Mouse (Mus musculus) midbrain, embryonic 16.5 days (tissue): ENCODE data around the gene Gm17949. TPM values are rescaled to one million over a fixed set of nuclear protein-coding genes. Genes with fewer than 3 reads are reported as not detected.

Experiments
- ATAC-seq: fragments of 200-750 bp; cut with Nextera tagmentation; 2 replicates; pipeline ENCODE4 v1.8.0; 2017; ENCODE audit warnings: moderate TSS enrichment
- H3K27ac ChIP-seq: fragments of 300-500 bp; sonication (generic); 2 replicates; pipeline ENCODE4 v1.5.1; 2014; ENCODE audit warnings: mild to moderate bottlenecking, low read length, mixed read lengths
- H3K27me3 ChIP-seq: fragments of 300-500 bp; sonication (generic); 2 replicates; pipeline ENCODE4 v1.6.1; 2014; ENCODE audit warnings: low read depth, low read length, mixed read lengths; ENCODE audit not compliant: control insufficient read depth, insufficient read depth
- H3K36me3 ChIP-seq: fragments of 300-500 bp; sonication (generic); 2 replicates; pipeline ENCODE4 v1.6.1; 2014; ENCODE audit warnings: mild to moderate bottlenecking, low read length, moderate library complexity, mixed read lengths; ENCODE audit not compliant: control insufficient read depth, insufficient read depth
- H3K4me1 ChIP-seq: fragments of 300-500 bp; sonication (generic); 2 replicates; pipeline ENCODE4 v1.6.1; 2014; ENCODE audit warnings: mild to moderate bottlenecking, low read length, mixed read lengths; ENCODE audit not compliant: control insufficient read depth, insufficient read depth
- H3K4me2 ChIP-seq: fragments of 300-500 bp; sonication (generic); 2 replicates; pipeline ENCODE4 v1.6.1; 2014; ENCODE audit warnings: mild to moderate bottlenecking, low read length, mixed read lengths
- H3K4me3 ChIP-seq: fragments of 300-500 bp; sonication (generic); 2 replicates; pipeline ENCODE4 v1.5.1; 2014; ENCODE audit warnings: low read depth, mild to moderate bottlenecking, low read length, moderate library complexity, mixed read lengths
- H3K9ac ChIP-seq: fragments of 300-500 bp; sonication (generic); 2 replicates; pipeline ENCODE4 v1.6.1; 2014; ENCODE audit warnings: low read depth, low read length, mixed read lengths
- H3K9me3 ChIP-seq: fragments of 300-500 bp; sonication (generic); replicated peaks from 2 replicates; pipeline ENCODE4 v1.6.1; 2014; ENCODE audit warnings: mild to moderate bottlenecking, low read length, mixed read lengths; ENCODE audit not compliant: control insufficient read depth, poor library complexity, severe bottlenecking
- WGBS: fragments of 180-500 bp; shearing (Covaris S2); extraction: QIAGEN DNeasy Blood & Tissue Kit; methylation state at CpG from one replicate; pipeline ENCODE4 v1.1.7; 2014; 5-methylcytosine and 5-hydroxymethylcytosine counted together
- polyA plus RNA-seq: library from polyadenylated mRNA; unstranded; fragments of >200 nt; fragmentation: Nextera tagmentation; extraction: Ambion mirVana; gene quantifications from 2 replicates; pipeline ENCODE4 v1.2.1, GENCODE M21; 2015

Gene Gm17949
- 0.41 and 0.88 TPM in 2 replicates for polyA plus RNA-seq

DNA sequence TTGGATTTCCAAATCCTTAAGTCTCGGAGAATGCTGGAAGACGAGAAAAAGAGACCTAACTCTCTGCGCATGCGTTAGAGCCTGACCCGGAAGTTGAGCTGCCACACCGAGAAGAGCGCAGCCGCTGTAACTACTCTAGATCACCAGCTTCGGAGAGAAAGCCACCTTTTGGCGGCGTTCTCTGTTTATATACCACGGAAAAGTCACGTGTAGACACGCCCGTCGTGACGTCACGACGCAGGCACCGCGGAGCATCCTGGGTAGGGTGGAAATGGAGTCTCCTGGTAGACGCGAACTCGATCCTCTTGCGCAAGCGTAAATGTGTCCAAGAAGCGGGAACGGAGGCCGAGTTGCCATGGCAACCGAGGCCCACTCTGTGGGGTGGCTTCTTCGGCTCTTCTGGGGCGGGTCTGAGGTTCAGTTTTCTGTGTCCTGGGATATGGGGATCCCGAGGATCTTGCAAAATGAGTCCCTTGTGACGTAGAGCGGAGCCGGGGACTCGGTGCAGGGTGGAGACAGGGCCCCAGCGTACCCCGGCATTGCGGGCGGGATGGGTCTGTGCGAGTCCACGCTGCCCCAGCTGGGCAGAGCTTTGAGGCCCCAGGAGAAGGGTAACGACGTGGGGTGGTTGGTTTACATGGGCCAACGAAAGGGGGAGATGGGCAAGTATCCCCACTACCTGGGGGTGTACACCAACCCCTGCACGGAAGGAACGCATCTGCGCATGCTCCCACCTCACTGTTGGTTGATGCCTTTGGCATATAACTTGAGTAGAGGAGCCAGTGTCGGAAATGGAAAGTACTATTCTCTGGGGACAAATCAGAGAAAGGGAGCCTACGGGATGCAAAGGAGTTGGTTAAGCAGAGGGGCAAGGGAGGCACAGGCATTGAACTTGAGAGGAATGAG lies at the start of gene Gm17949, which contains the start of gene Gtf2f1:
Gene Gm17949, plus strand, starts transcription at position 234 of the 906 bp plus-strand sequence.
Gene Gtf2f1, minus strand, starts transcription at position 53 of the 906 bp plus-strand sequence.
- WGBS: under 1% methylated on average over 51 of the region's 51 CpGs

DNA sequence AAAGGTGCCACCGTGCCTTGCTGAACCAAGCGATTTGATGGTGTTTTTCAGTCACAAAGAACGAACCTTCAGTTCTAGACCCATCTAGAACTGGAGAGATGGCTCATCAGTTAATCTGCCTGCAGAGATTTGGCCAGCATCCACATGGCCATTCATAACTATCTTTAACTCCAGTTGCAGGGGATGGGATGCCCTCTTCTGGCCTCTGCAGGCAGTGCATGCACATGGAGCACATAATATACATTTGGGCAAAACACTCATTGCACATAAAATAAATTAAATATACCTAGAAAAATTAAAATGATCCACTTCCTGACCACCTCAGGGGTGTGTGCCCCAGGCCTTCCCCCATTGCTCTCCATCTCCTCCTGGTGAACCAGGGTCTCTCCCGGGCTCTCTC lies 49.4 kb upstream of the Gm17949 start:
- Histone ChIP-seq H3K27me3 (no peaks in the 10 kb centered on the region), H3K4me3 (no peak overlapping the region), H3K9me3 (no peaks in the 10 kb centered on the region), H3K4me1 (no peaks in the 10 kb centered on the region), H3K36me3 (no peaks in the 10 kb centered on the region), H3K9ac (no peak overlapping the region), H3K4me2 (no peak overlapping the region), H3K27ac (no peak overlapping the region)
- WGBS: 93% methylated on average over 4 of the region's 4 CpGs
- no peak for ATAC-seq

More for the DNA sequence above, at the start of gene Gm17949, which contains the start of gene Gtf2f1:
- peaks cover 10% of the 10 kb centered on the region for H3K36me3 ChIP-seq
- H3K4me2 ChIP-seq: peak within 1 kb of the TSS; percentile 91
- peaks cover 16% of the 10 kb centered on the region for H3K4me1 ChIP-seq
- peak within 1 kb of the TSS; percentile 76 for H3K4me3 ChIP-seq
- H3K9me3 ChIP-seq: no peaks in the 10 kb centered on the region
- H3K27ac ChIP-seq: peak within 1 kb of the TSS; percentile 99
- ATAC-seq: peak; percentile 92
- peak within 1 kb of the TSS; percentile 89 for H3K9ac ChIP-seq
- no peaks in the 10 kb centered on the region for H3K27me3 ChIP-seq

DNA sequence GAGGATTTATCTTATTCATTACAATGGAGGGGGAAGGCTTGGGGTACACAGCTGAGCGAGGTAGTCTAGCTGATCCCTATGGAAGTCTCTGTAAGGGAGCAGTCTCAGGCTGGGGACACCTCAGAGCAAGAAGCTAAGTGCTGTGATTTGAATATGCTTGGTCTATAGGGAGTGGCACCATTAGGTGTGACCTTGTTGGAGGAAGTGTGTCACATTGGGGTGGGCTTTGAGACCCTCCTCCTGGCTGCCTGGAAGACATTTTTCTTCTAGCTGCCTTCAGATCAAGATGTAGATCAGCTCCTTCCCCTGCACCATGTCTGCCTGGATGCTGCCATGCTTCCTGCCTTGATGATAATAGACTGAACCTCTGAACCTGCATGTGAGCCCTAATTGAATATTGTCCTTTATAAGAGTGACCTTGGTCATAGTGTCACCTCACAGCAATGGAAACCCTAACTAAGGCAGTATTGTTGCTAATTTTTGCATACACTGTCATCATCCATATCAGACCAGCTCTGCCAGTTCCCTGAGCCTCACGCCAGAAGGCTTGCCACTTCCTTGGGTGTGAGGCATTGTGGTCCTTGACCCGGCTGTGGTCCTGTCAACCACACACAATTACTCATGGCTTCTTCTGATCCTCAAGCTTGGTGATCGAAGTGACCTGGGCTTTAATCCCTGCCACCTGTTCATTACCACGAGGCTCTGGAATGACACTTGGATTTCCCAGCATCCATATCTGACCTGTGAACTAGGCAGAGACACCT lies 48.4 kb upstream of the Gm17949 start:
- H3K9ac ChIP-seq: no peak overlapping the region
- H3K27me3 ChIP-seq: no peaks in the 10 kb centered on the region
- H3K4me3 ChIP-seq: no peak overlapping the region
- H3K36me3 ChIP-seq: no peaks in the 10 kb centered on the region
- no peaks in the 10 kb centered on the region for H3K9me3 ChIP-seq
- no peak overlapping the region for H3K27ac ChIP-seq
- WGBS: 82% methylated on average over 5 of the region's 5 CpGs
- H3K4me2 ChIP-seq: no peak overlapping the region
- H3K4me1 ChIP-seq: no peaks in the 10 kb centered on the region
- no peak for ATAC-seq

DNA sequence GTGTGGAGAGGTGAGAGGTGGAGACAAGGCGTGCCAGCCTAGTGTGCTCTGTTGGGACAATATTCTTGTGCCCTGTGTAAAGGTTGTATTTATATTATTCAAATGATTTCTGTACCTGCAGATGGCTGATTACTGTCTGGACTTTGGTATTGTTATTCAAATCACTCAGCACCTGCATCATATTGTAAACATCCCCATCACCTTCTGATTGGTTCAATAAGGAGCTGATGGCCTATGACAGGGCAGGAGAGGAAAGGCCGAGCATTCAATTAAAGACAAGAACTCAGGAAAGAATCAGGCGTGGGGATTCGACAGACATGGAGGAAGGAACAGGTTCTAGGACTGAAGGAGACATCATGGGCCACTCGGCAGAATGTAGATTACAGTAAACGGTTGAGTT lies 47.6 kb upstream of the Gm17949 start:
- 78% methylated on average over 6 of the region's 6 CpGs for WGBS
- Histone ChIP-seq H3K27ac (no peak overlapping the region), H3K9me3 (no peaks in the 10 kb centered on the region)

DNA sequence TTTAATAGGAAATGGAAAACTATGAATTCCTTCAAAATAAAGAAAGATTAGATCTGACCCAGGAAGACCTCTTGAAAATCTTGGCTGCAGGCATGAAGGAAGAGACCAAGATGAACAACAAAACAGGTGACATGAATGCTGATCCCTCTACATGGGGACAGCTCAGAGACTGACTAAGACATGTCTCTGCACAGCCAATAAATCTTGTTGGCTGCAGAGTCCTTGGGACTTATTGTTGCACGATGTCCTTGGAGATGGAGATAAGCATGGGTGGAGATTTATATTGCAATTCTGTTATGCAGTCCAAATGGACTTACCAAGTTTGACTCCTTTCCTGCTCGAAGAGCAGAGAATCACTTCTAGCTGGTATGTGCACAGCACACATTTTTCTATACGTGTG lies 41.9 kb upstream of the Gm17949 start:
- Histone ChIP-seq H3K4me1 (no peaks in the 10 kb centered on the region), H3K4me3 (no peak overlapping the region), H3K27ac (no peak overlapping the region), H3K36me3 (no peaks in the 10 kb centered on the region), H3K9me3 (no peaks in the 10 kb centered on the region), H3K27me3 (no peaks in the 10 kb centered on the region; the same call in 1 of the 2 replicates), H3K9ac (no peak overlapping the region), H3K4me2 (no peak overlapping the region)
- 73% methylated on average over 3 of the region's 3 CpGs for WGBS
- no peak for ATAC-seq

More for the DNA sequence above, 47.6 kb upstream of the Gm17949 start:
- Histone ChIP-seq H3K9ac (no peak overlapping the region), H3K36me3 (no peaks in the 10 kb centered on the region), H3K4me2 (no peak overlapping the region), H3K27me3 (no peaks in the 10 kb centered on the region), H3K4me1 (no peaks in the 10 kb centered on the region), H3K4me3 (no peak overlapping the region)
- no peak for ATAC-seq

DNA sequence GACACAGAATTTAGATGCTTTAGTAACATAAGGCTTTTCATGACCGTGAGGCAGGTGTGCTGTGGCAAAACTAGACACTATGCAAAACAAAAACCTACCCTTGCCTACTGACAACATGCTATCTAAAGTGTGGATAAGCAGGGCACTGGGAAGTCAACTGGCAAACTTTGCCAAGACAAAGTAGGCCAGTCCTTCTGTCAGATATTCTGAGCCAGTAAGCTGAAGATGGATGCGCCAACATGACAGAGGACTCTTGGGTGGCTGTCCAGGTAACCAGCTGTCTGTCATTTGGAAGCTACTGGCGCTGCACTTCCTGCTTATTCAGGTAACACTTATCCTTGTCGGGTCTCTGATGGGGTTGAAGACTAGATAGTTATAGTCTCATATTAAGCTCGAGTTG lies 41.2 kb upstream of the Gm17949 start:
- WGBS: 75% methylated on average over 5 of the region's 5 CpGs
- no peak overlapping the region for H3K27ac ChIP-seq
- no peak for ATAC-seq
- no peak overlapping the region for H3K4me2 ChIP-seq
- no peaks in the 10 kb centered on the region for H3K4me1 ChIP-seq
- H3K27me3 ChIP-seq: no peaks in the 10 kb centered on the region; the same call in 1 of the 2 replicates
- no peak overlapping the region for H3K4me3 ChIP-seq
- no peaks in the 10 kb centered on the region for H3K36me3 ChIP-seq
- no peaks in the 10 kb centered on the region for H3K9me3 ChIP-seq
- H3K9ac ChIP-seq: no peak overlapping the region

DNA sequence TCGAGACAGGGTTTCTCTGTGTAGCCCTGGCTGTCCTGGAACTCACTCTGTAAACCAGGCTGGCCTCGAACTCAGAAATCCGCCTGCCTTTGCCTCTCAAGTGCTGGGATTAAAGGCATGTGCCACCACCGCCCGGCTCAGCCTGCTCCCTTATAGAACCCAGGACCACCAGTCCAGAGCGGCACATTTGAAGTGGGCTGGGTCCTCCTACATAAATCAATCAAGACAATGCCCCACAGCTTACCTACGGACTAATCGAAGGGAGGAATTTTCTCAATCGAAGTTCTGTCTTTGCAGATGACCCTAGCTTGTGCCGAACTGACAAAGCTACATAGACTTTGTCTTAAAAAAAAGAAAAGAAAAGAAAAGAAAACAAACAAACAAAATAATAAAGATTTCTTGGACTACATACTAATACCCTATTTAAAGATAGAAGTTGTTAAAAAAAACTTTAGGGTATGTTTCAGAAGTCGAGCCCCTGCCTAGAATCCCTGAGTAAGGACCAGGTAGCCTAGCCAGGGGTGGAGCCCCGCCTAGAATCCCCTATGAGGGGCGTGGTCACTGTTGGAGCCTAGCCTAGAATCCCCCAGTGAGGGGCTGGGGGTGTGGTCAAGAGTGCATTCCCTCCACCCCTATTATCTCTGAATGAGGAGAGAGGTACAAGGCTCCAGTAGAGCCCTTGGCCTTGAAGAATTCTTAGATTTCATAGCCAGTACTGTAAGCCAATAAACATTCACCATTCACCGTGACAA lies 37.1 kb upstream of the Gm17949 start:
- 69% methylated on average over 13 of the region's 14 CpGs for WGBS

DNA sequence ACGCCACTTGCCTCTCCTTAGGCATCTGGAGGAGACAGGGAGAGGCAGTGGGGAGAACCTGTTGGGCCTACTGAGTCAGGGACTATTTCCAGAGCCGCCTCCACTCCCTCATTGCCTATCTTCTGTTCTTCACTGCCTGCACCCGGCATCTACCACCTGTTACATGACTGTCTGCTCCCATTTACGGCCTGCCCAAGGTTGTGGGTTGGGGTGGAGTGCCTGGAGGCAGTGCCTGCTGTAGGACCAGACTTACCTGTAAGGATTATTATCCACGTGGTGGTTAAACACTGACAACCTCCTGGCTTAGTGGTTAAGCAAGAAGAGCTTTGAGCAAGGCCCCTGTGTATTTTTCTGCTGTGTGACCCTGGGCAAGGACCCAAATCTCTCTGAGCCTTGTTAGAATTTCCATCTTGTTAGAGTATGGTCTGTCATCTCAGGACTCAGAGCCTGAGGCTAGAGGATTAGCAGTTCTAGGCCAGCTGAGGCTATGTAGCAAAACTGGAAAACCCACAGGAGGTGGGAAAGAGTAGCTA lies 36.5 kb upstream of the Gm17949 start:
- Histone ChIP-seq H3K4me2 (no peak overlapping the region), H3K27ac (no peak overlapping the region), H3K27me3 (no peaks in the 10 kb centered on the region; the same call in 1 of the 2 replicates), H3K36me3 (no peaks in the 10 kb centered on the region), H3K4me1 (no peaks in the 10 kb centered on the region), H3K9me3 (no peaks in the 10 kb centered on the region), H3K4me3 (no peak overlapping the region), H3K9ac (no peak overlapping the region)
- WGBS: 88% methylated on average over 5 of the region's 5 CpGs
- ATAC-seq: no peak

More for the DNA sequence above, 37.1 kb upstream of the Gm17949 start:
- Histone ChIP-seq H3K27ac (no peak overlapping the region), H3K36me3 (no peaks in the 10 kb centered on the region), H3K4me1 (no peaks in the 10 kb centered on the region), H3K4me3 (no peak overlapping the region), H3K27me3 (no peaks in the 10 kb centered on the region; the same call in 1 of the 2 replicates), H3K9me3 (no peaks in the 10 kb centered on the region), H3K4me2 (no peak overlapping the region), H3K9ac (no peak overlapping the region)
- no peak for ATAC-seq
